Mouse (Mus musculus): ENCODE measurements around the gene Papss2.
A peak's percentile ranks its signal among the peaks of the same experiment; 100 is the strongest.

Papss2 gene

DNA sequence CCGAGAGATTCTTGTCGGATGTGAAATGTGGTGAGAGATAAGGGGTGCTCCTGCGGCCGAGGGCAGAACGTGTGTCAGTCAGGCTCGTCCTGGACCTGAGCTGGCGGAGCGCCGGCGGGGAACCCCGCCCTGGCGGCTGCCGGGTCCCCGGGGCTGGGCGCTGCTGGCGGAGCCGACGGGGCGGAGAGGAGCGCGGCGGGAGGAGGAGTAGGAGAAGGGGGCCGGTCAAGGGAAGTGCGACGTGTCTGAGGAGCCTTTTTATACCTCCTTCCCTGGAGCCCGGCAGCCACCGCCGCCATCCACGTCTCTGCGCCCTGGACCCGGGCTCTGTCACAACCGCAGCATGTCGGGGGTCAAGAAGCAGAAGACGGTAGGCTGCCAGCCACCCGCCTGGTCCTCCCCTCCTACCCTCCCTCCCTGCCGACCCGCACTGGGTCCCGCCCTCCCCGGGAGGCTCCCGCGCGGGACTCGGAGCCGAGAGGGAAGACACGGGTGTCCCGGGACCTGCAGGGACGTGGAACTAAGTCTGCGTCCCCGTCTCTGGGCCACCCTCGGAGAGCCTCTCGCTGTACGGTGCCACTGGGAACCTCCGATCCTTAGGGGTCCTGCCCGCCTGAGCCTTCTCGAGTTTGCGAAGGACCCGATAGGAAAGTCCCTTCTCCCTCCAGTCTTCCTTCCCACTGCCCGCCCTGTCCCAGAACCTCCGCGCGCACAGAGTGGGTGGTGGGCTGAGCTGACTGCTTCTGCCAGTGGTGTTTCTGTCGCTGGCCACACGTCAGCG, at the start of gene Papss2:
Gene Papss2 (plus strand): TSS at position 285 of the 781 bp plus-strand sequence.
- peak; percentile 14 for DNase-seq (ENCODE audit: low spot score)

DNA sequence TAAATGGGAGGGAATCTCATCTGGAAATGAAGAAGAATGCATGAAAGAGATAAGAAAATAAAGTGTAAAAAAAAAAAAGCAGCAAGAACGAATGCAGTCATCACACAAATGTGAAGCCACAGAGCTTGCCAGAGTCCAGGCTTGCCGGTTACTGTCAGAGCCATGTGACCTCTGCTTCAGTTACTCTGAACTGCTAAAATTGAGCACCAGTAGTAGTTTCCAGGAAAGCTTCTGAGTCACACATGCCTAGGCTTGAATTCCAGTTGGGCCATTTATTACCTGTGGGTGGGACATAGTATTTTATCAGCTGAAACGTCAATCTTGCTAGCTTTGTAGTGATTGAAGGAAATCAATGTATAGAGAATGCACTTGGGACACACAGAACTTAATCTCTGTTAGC, 48.2 kb upstream of the Papss2 start:
- no peak for DNase-seq (ENCODE audit: low spot score)

DNA sequence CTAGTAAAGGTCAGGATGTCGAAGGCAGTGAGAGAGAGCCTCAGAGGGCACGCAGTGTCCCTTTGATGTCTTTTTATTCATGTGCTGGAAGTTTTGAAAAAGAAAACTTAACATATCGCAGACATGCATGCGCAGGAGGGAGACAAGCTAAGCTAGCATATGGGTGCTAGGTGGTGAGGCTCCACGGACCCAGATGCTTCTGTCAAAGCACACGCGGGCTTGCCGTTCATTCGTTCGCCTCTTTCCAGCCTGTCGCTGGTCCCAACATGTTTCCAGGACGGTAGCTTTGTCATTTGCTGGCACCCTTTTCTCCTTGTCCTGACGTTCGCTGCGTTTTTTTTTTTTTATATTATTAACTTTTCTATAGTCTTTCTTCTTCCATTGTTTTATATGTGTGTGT, 47.4 kb upstream of the Papss2 start:
- no peak for DNase-seq (ENCODE audit: low spot score)

DNA sequence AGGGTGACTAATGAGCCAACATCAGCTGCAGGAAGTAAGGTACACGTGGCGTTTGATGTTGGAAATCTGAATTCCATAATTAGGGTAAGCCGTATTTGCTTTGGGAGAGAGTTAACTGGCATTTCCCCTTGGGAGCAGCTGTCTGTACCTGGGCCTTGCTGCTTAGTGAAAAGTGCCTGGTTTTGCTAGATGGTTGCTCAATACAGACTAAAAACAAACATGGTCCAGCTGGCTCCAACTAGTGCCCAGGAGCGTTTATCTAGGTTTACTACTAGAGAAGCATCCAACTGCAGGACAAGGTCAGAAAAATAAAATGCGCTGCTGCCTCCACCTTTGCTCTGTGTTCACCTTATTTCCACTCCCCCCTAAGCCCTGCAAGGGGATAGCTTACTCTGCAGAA, 45.1 kb upstream of the Papss2 start:
- DNase-seq (ENCODE audit: low spot score), result no peak

DNA sequence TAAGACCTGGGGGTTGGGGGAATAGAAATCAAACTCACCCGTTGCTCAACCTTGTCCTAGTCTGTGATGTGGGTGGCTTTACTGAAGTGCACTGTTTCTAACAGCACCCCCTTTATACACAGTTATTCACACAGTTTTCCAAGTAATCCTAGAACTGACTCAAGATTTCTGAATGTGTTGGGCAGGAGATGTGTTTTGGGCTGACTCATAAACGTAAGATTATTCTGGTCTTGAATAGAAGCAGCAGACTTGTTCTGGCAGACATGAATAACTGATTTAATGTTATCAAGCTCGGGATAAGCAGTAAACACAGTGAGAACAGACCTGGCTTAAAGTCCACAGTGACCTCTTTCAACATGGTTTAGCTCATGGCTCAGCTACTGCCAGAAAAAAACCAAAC, 44.1 kb upstream of the Papss2 start:
- DNase-seq (ENCODE audit: low spot score), result no peak

DNA sequence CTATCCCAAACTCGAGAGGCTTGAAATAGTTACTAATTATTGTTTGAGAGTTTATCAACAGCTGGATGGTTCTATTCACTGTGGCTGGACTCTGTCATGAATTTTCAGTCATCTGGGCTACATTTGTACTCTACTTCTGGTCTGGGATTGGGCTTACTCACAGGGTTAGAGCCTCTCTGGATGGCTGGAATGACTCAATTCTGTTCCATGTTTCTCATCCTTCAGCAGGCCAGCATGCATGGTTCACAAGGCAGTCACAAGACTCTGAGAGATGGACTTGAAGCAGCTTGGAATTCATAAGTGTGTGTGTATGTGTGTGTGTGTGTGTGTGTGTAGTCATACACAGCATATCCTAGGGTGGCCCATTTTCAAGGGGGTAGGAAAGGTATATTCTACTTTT, 43.5 kb upstream of the Papss2 start:
- DNase-seq (ENCODE audit: low spot score), result no peak

DNA sequence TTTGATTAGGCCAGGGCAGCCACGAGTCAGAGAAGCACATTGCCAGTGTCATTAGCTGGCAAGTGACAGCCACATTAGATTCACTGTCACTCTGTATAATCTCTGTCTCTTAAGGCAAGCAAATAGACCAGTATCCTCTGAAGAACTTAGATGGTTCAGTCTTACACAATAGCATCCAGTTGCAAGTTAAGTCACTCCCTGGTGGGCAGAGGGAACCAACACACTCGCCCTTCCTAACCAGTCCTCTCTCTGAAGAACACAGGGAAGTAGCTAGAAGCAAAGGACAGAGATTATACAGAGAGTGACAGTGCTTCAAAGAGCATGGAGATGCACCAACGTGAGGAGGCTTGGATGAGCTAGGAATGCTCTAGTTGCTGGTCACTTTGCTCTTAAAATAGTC, 42.3 kb upstream of the Papss2 start:
- no peak for DNase-seq (ENCODE audit: low spot score)

DNA sequence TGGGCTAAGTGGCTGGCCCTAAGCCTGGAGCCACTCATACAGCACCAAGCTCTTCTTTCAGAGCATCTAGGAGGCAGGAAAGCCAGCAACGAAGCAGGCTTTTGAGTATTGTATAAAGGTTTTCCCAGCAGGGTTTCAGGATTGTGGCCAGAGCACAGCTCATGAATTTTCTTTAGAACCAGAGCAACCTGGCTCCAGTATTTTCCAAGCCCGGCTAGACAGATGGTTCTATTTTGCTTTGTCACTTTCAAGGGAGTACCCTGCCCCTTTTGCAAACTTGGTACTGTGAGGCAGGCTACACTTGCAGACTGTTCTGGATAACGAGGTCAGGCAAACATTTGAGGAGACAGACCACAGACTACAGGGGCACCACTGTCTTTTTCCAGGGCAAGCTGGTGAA, 40.3 kb upstream of the Papss2 start:
- DNase-seq (ENCODE audit: low spot score), result no peak

DNA sequence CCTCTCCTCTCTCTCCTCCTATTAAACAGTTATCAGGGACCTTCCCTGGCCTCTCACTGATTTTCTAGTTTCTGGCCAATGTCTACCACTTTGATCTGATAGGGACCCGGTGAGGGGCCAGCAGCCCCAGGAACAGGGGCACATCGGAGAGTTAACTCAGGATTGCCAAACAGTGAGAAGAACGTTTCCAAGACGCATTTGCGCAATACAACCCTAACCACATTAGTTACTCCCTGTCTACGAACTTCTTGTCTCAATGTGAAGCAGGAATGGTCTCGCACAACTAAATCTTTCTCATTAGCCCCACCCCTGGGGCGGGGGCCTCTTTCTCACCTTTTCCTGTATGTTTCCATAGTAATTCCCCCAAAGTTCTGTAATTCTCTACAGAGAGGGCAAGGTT, 28.6 kb upstream of the Papss2 start:
- no peak for DNase-seq (ENCODE audit: low spot score)

DNA sequence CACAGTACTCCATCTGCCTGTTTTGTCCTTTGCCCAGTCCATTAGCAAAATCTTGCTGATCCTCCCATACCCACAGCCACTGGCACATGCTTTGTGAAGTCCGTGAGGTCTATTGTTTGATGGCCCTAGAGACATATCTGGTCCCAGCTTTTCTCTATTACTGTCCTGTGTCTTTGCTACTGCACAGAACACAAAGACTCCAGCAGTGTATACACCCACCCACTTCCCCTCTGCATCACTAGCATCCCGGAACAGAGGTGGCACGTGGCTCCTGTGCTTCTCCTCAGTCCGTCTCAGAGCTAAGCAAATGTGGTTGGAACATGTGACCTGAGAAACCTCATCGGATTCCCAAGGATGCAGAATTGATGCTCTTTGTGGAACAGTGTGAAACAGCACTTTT, 28.1 kb upstream of the Papss2 start:
- DNase-seq (ENCODE audit: low spot score), result no peak

DNA sequence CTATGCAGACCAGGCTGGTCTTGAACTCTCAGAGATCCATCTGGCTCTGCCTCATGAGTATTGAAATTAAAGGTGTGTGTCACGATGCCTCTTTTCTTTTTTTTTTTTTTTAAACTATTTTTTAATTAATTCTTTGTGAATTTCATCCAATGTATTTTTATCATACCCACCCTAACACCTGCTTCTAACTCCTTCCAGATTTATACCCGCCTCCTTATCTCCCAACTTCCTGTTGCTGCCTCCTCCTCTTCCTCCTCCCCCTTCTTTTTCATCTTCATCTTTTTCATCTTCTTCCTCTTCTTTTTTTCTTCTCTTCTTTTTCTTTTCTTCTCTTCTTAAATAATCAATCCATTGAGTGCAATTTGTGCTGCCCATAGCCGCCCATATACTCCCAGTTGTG, 27.1 kb upstream of the Papss2 start:
- no peak for DNase-seq (ENCODE audit: low spot score)

DNA sequence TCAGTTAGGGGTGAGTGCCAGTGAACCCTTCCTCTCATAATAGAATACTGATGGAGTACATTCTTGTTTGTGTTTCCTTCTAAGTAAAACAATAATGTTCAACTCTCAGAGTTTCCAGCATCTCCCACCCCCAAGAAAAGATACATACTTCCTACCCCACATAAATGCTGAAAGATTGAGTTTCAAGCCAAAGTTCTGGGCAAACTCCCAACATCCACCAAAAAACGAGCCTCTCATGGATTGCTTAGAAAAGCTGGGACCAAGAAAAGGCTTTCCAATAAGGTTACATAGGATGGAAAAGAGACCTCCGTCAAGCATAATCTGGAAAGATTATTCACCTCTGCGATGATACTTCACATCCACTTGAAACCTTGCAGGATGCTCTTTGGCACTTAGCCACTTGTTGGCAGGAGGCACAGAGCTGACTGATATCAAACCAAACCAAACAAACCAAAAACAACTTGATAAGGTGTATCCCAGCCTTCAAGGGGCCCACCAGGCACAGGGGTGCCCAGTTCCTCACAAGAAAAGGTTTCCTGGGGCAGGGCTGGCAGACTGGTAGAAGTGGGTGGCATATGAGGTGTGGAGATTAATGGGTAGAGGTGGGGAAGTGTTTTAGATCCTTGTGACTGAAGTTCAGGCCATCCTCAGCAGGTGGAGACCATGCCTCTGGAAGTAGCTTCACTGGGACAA, 26.5 kb upstream of the Papss2 start:
- DNase-seq (ENCODE audit: low spot score), result peak; percentile 29

DNA sequence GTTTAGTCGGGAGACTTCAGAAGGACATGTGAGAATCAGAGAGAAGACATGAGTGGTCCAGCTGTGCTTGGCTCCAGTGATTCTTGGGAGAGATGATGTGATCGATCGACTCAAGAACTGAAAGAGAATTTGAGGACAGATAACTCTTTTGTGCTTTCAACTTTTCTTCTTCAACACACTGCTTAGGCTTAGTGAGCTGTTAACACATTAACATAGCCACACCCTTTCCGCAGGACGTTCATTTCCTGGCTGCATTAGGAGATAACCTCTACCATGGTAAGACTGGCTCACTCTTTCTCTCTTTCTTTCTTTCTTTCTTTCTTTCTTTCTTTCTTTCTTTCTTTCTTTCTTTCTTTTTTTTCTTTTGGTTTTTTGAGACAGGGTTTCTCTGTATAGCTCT, 25.9 kb upstream of the Papss2 start:
- peak; percentile 55 for DNase-seq (ENCODE audit: low spot score)

DNA sequence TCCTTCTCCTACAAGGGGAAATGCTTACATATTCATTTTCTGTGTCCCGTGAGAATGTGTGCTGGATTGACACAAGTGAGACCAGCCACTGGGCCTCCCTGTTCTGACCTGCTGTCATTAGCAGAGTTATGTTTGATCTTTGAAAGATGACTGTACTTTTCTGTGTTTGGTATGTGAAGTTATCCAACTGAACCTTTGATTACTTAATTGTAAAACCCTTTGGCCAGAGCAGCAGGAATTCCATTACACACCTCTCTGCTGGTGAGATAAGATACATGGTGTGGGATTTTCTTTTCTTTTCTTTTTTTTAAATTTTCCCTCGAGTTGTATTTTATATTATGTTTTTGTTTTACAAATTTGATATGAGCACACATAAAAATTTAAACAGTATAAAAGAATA, 23.4 kb upstream of the Papss2 start:
- DNase-seq (ENCODE audit: low spot score), result no peak

DNA sequence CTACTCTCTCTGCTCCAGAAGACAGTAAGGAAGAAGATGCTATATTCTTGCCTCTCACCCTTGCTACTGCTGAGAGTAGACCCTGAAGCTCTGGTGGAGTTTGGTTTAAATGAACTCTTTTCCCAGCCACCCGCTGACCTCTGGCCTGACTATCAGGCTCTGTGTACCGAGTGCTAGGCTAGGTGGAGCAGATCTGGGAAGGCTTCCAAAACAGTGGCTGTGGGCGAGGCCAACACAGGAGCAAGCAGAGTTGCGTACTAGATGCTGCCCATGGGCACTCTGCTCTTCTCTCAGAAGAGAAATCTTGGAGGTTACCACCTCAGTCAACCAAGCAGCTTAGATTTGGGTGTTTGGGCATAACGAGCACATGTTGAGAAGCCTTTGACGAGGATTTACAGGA, 22.3 kb upstream of the Papss2 start:
- no peak for DNase-seq (ENCODE audit: low spot score)

DNA sequence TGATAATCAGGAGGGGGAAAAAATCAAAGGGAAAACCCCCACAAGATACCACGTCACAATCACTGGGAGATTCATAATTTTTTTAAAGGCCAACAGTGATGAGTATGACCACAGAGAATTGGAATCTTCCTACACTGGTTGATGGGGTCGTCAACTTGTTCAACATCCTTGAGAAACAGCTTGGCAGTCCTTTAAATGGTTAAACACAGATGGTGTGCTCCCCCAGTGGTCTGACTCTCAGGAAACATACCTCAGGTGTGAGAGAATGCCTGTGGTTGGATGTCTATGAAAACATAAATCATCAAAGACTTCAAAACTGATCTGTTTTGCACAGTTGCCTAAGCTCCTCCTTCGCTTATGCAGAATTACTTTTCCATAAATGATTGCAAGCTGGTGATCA, 20.7 kb upstream of the Papss2 start:
- DNase-seq (ENCODE audit: low spot score), result no peak

DNA sequence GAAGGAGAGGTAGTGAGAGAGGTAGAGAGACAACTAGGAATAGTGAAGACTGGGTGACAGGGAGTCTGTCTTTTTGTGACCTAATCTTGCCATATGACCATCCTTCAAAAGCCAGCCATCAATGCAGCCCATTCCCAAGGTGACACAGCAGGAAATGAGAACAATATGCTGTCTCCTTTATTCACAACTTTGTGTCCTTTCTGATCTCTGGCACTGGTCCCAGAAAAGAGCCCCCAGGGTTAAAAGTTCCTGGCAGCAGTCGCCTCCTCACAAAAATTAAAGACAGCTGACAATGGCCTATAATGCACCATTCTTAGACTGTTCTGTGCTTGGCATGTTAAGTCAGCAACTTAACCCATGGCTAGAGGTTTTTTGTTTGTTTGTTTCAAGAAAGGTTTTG, 17.8 kb upstream of the Papss2 start:
- DNase-seq (ENCODE audit: low spot score), result no peak

DNA sequence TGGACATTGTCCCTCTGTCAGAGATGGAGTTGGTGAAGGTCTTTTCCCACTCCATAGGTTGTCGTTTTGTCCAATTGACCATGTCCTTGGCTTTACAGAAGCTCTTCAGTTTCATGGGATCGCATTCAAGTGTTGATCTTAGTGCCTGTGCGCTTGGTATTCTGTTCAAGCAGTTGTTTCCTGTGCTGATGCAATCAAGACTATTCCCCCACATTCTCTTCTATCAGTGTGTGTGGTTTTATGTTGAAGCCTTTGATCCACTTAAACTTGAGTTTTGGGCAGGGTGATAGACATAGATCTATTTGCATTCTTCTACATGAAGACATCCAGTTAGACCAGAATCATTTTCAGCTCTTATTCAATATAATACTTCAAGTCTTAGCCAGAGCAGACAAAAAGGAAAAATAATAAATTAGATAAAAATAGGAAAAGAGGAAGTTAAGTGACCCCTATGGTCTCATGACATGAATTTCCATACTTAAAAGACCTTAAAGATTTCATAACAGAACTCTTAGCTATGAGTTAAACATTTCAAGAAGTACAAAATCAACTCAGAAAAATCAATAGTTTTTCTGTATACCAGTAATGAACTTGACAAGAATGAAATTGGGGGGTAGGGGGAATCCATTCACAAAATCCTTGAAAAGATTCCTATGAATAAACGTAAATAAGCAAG, 12.4 kb upstream of the Papss2 start:
- DNase-seq (ENCODE audit: low spot score), result no peak

DNA sequence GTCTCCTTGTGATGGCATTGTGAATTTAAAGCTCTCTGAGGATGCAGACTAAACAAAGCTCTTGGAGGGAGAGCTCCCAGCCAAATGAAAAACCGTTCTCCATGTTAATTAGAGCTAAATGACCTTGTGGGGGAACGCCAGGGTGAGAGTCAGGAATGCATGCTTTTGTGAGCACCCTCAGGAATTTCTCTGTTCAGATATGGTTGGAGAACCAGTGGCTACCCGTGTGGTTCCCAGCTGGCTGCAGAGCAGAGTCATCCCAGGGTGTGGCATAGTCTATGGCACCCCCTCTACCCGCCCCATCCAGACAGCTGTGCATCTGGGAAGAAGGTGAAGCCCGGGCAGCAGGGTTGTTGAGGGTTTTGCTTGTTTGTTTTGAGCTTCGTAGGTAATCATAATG, 7.9 kb upstream of the Papss2 start:
- DNase-seq (ENCODE audit: low spot score), result no peak

DNA sequence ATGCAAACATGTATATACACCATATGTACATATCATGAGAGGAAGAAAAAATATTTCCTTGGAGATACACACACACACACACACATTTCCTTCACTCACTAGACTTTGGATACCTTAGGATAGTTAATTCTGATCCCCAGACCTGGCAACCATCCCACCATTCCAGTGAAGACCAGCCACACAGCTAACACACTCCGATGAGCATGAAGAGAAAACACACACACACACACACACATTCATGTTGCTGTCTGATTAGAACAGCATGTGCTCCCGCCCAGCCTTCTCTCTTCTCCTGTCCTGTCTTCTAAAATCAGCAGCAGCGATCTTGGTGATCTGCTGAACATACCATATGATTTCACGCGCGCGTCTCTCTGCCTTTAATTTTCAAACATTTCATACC, 2.8 kb upstream of the Papss2 start:
- DNase-seq (ENCODE audit: low spot score), result no peak

DNA sequence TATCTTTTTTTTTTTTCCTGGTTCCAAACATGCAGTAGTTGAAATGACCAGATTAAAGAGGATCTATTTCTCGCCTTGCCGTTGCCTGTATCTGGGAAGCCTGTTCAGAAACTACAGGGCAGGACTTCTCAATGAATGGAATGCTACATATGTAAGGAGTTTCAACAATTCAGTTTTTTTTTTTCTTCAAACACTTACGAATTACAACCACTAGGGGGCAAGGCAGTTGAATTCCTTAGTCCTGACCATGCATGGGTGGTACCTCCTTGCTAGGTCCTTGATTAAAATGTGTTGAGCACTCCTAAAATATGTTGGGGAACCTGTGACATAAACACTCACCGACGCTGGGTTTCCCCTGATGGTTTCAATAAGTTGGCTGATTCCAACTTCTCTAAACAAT, 1.7 kb upstream of the Papss2 start:
- DNase-seq (ENCODE audit: low spot score), result peak; percentile 35

DNA sequence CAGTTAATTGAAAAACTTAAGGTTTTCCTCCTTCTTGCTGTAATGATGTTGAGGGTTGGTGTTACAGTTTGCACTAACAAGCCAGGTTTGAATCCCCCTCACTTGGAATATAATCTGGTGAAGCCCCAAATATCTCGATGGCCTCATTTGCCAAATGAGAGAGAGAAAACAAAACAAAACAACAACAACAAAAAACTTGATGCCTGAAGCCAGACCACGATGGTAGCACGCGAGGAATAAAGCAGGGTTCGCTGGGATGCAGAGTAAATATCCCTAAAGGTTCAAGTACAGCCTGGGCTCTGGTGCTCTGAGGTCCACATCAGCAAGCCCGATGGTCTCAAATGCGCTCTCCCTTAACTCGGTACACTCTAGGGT, 472 bp upstream of the Papss2 start:
- no peak for DNase-seq (ENCODE audit: low spot score)

DNA sequence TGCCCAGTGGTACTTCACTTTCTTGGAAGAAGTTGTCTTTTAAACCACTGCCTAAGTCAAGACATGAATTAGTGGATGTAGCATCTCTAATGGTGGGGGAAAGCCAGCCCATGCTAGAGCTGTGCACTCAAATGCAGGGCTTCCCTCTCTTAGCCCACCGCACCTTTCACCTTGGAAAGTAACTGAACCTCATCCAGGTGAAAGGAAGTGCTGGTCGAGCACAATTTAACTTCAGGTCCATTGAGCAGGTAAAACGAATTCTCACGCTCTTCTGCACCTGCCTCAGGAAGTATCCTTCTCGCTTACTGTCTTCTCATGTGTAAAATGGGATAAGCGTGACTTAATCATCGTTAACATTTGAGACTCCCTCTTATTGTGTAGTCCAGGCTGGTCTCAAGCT, 3.4 kb downstream of the Papss2 start:
- no peak for DNase-seq (ENCODE audit: low spot score)
